ENCODE assay signal across 11 mouse cellular contexts in the genomic region with DNA sequence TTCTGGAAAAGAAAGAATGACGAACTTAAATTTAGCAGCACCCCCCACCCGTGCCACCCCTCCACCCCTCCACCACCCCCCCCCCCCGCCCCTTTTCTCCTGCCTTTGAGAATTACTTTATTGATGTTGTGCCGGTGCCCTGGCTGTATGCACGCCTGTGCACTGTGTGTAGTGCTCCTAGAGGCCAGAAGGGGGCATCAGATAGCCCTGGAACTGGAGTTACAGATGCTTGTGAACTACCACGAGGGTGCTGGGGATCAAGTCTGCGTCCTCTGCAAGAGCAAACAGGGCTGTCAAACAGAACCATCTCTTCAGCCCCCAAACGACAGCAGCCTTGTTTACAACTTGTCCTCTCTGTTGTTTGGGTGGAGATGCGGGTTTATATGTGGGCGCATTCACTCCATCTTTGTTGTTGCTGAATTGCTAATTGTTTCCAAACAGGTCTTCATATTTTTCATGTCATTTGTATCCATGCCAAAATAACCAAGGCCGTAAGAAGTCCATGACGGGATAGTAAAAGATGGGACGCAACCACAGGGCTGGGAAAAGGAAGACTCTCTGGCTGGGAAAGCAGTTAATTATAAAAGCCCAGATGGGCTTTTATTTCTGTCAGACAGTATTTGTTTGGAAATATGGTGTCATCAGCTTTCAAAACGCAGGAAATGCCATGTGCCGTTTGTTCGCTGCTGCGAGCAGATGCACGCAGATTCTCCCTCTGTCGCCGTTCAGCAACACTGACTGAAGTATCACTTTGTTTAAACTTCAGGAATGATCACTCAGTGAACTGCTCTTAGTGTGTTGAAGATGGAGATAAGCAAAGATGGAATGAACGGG.
DNase-seq lines count a peak whose midpoint lies in the region; ATAC-seq and TF ChIP-seq lines count a peak whose summit lies in the region.
"Had no signal": no experiment of that assay in that cellular context is flagged by ENCODE, and none has a peak within 500 bp of the region (broad histone marks: within the 10 kb centered on the region; RNA-seq: fewer than 3 reads in every experiment).

No protein-coding gene starts in this region.

- WGBS in lung, postnatal 0 days = 61% methylated on average over 21 of the region's 21 CpGs

- no peak overlapping the region for H3K9ac ChIP-seq in lung, postnatal 0 days (replicated peaks; ENCODE audit: low read depth)
- H3K9ac ChIP-seq: hindbrain, embryonic 14.5 days; limb, embryonic 13.5 days had no signal

- TF ChIP-seq CTCF in Patski (IDR thresholded peaks at IDR 0.05) = peak; percentile 34
- TF ChIP-seq CTCF in lung, postnatal 0 days (IDR thresholded peaks at IDR 0.05) = peak; percentile 32; the same call in 1 of the 2 replicates

- ATAC-seq in Patski = no peak
- ATAC-seq in lung, postnatal 0 days = peak; percentile 37; the same call in 1 of the 2 replicates
- no peak for ATAC-seq in megakaryocyte, adult 5-6 weeks (ENCODE audit: poor library complexity, severe bottlenecking)

- H3K27ac ChIP-seq in lung, postnatal 0 days (ENCODE audit: low read length) = no peak overlapping the region
- H3K27ac ChIP-seq: hindbrain, embryonic 14.5 days; limb, embryonic 13.5 days had no signal

- no peaks in the 10 kb centered on the region for H3K27me3 ChIP-seq in Patski
- H3K27me3 ChIP-seq in lung, postnatal 0 days (replicated peaks; ENCODE audit: insufficient read depth, low read length) = no peaks in the 10 kb centered on the region
- H3K27me3 ChIP-seq: limb, embryonic 13.5 days had no signal

- POLR2A ChIA-PET in Patski (lab: Charles Lee) = no interaction called here

- no peak overlapping the region for H3K4me3 ChIP-seq in lung, postnatal 0 days (ENCODE audit: low read depth, low read length)
- H3K4me3 ChIP-seq: limb, embryonic 13.5 days; myocyte had no signal

- no peaks in the 10 kb centered on the region for H3K9me3 ChIP-seq in lung, postnatal 0 days (ENCODE audit: low read length)

- 0 out of 2 replicates have a peak, but pooled peaks have one; percentile 21 for TF ChIP-seq EP300 in lung, postnatal 0 days (IDR thresholded peaks at IDR 0.05)

- no peaks in the 10 kb centered on the region for H3K36me3 ChIP-seq in lung, postnatal 0 days (ENCODE audit: insufficient read depth, low read length)

- CTCF ChIA-PET in Patski (lab: Charles Lee) = no interaction called here

- in situ Hi-C loops in Patski (cut with MboI; ENCODE audit: low pct_unique_long_range_greater_than_20kb) = no loop called here

- no peak overlapping the region for H3K4me2 ChIP-seq in lung, postnatal 0 days (replicated peaks; ENCODE audit: low read depth, low read length)
- H3K4me2 ChIP-seq: hindbrain, embryonic 14.5 days; limb, embryonic 13.5 days had no signal

- no peaks in the 10 kb centered on the region for H3K4me1 ChIP-seq in lung, postnatal 0 days (ENCODE audit: insufficient read depth, low read depth, low read length)

- peak; percentile 49 for DNase-seq in kidney, postnatal 10 days
- DNase-seq in kidney, postnatal 4 days = no peak
- DNase-seq in Patski (ENCODE audit: low read depth, low spot score) = no peak
- DNase-seq in brain, embryonic 18.5 days (ENCODE audit: low read depth, low spot score) = peak; percentile 51
- DNase-seq in lung, postnatal 0 days (ENCODE audit: low spot score) = peak; percentile 51
- DNase-seq in adrenal gland, postnatal 25 days = no peak
- DNase-seq: gastrocnemius, postnatal 10 days had no signal

Comparison
In these comparisons a context has a peak if more than half of its experiments do, and no peak if none do; other contexts are left out.
1. DNase-seq: peak in kidney, postnatal 10 days (single experiment), brain, embryonic 18.5 days (single experiment) and lung, postnatal 0 days (single experiment); none in kidney, postnatal 4 days (0 of 2), Patski (single experiment) and adrenal gland, postnatal 25 days (single experiment).